Mouse (Mus musculus) liver, embryonic 14.5 days (tissue): ENCODE measurements around the gene Gprc5c. TPM values are rescaled to one million over a fixed set of nuclear protein-coding genes. Genes with fewer than 3 reads are reported as not detected.

ENCODE experiments used
- ATAC-seq: fragments of 200-750 bp; cut with Nextera tagmentation; 2 replicates; pipeline ENCODE4 v1.8.0; 2017; ENCODE audit warnings: moderate number of reproducible peaks, mild to moderate bottlenecking, moderate library complexity; ENCODE audit not compliant: insufficient read depth
- DNase-seq, 3 experiments: peaks; one replicate each; pipeline ENCODE4 v3.0.0-alpha.2; 2012 to 2013; ENCODE audit warnings: low read depth in 3 of 3, low spot score in 3 of 3
- H3K27ac ChIP-seq: fragments of 300-500 bp; sonication (generic); 2 replicates; pipeline ENCODE4 v1.5.1; 2014; ENCODE audit warnings: moderate library complexity, mild to moderate bottlenecking, control low read depth, inconsistent platforms
- H3K27me3 ChIP-seq: fragments of 300-500 bp; sonication (generic); 2 replicates; pipeline ENCODE4 v1.6.1; 2014; ENCODE audit warnings: mild to moderate bottlenecking, low read length, moderate library complexity; ENCODE audit not compliant: control insufficient read depth, insufficient read depth
- H3K36me3 ChIP-seq: fragments of 300-500 bp; sonication (generic); replicated peaks from 2 replicates; pipeline ENCODE4 v1.6.1; 2014; ENCODE audit warnings: low read depth; ENCODE audit not compliant: control insufficient read depth, insufficient read depth
- H3K4me1 ChIP-seq, 2 experiments: fragments of 200-500 bp in 1 of 2; fragments of 300-500 bp in 1 of 2; sonication (generic) in 1 of 2; replicated peaks; 2 replicates each; pipeline ENCODE4 v1.6.1; 2012 to 2014; ENCODE audit warnings: antibody characterized with exemption in 1 of 2, inconsistent platforms in 1 of 2, low read length in 1 of 2; ENCODE audit not compliant: control insufficient read depth in 2 of 2, insufficient read depth in 2 of 2
- H3K4me2 ChIP-seq: fragments of 300-500 bp; sonication (generic); 2 replicates; pipeline ENCODE4 v1.6.1; 2014; ENCODE audit warnings: low read depth, mild to moderate bottlenecking, control low read depth, moderate library complexity
- H3K4me3 ChIP-seq, 2 experiments: fragments of 200-500 bp in 1 of 2; fragments of 300-500 bp in 1 of 2; sonication (generic) in 1 of 2; 2 replicates each; pipeline ENCODE4 v1.5.1; 2012 to 2014; ENCODE audit warnings: low read depth in 2 of 2, low read length in 2 of 2, mild to moderate bottlenecking in 2 of 2, control low read depth in 1 of 2, inconsistent platforms in 1 of 2, moderate library complexity in 1 of 2; ENCODE audit not compliant: insufficient read depth in 1 of 2
- H3K9ac ChIP-seq: fragments of 300-500 bp; sonication (generic); replicated peaks from 2 replicates; pipeline ENCODE4 v1.6.1; 2014; ENCODE audit warnings: mild to moderate bottlenecking, control low read depth, moderate library complexity
- H3K9me3 ChIP-seq: fragments of 300-500 bp; sonication (generic); 2 replicates; pipeline ENCODE4 v1.6.1; 2016; ENCODE audit warnings: low read length, mixed read lengths; ENCODE audit not compliant: control insufficient read depth
- CTCF ChIP-seq: IDR thresholded peaks from 2 replicates; pipeline ENCODE4 v1.5.1; 2016; ENCODE audit warnings: antibody characterized with exemption, low read depth, control low read depth
- EP300 ChIP-seq: IDR thresholded peaks from 2 replicates; pipeline ENCODE4 v1.6.1; 2016; ENCODE audit warnings: antibody characterized with exemption, low read depth
- WGBS: fragments of 180-500 bp; shearing (Covaris S2); extraction: QIAGEN DNeasy Blood & Tissue Kit; methylation state at CpG from one replicate; pipeline ENCODE4 v1.1.7; 2014; ENCODE audit not compliant: insufficient replicate concordance; 5-methylcytosine and 5-hydroxymethylcytosine counted together
- polyA plus RNA-seq, 2 experiments: library from polyadenylated mRNA; depleted of rRNA in 1 of 2; stranded (reverse) in 1 of 2; unstranded in 1 of 2; fragments of >200 nt; fragmentation: Nextera tagmentation in 1 of 2; extraction: Ambion mirVana in 1 of 2; gene quantifications; 2 replicates each; pipeline versions ENCODE4 v1.2.1 to v1.2.3; 2012 to 2014

Gprc5c gene
- polyA plus RNA-seq, 2 experiments: 4.8 to 8.0 TPM

GRCm38 (mm10) chr11:114816934-114817333 lies 34.0 kb upstream of the Gprc5c start:
- Histone ChIP-seq H3K9me3 (no peaks in the 10 kb centered on the region), H3K9ac (no peak overlapping the region), H3K27me3 (no peaks in the 10 kb centered on the region), H3K27ac (no peak overlapping the region), H3K36me3 (no peaks in the 10 kb centered on the region), H3K4me2 (no peak overlapping the region), H3K4me1 (0 out of 4 replicates have a peak, but pooled peaks cover 0 to 2% of the 10 kb centered on the region in 2 experiments), H3K4me3 (no peak overlapping the region)
- no peak for ATAC-seq
- no peak for DNase-seq
- 69% methylated on average over 4 of the region's 4 CpGs for WGBS
- TF ChIP-seq EP300 (no peak), CTCF (no peak)

DNA sequence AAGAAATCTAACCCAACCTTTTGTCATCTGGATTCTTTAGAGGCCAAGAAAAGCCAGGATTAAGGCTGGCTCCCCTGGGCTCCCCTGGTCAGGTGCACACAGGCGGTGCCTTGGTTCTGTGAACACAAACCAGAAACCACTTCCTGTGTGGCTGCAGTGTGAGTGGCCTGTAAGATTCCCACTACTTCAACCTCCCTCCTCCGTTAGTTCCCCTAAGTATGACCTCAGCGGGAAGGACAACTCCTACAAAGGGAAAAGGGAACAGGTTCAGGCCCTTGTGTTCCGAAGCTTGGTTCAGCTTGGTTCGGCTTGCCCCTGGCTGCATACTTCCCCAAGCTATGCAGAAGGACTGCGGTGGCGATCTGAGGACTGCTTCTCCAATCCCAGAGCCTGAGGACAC lies 32.8 kb upstream of the Gprc5c start:
- TF ChIP-seq CTCF (no peak), EP300 (no peak)
- Histone ChIP-seq H3K9me3 (no peaks in the 10 kb centered on the region), H3K4me1 (no peaks in the 10 kb centered on the region), H3K4me3 (no peak overlapping the region), H3K27me3 (no peaks in the 10 kb centered on the region), H3K36me3 (no peaks in the 10 kb centered on the region), H3K4me2 (no peak overlapping the region), H3K27ac (no peak overlapping the region), H3K9ac (no peak overlapping the region)
- DNase-seq (no peak), ATAC-seq (no peak)
- WGBS: 53% methylated on average over 7 of the region's 7 CpGs

DNA sequence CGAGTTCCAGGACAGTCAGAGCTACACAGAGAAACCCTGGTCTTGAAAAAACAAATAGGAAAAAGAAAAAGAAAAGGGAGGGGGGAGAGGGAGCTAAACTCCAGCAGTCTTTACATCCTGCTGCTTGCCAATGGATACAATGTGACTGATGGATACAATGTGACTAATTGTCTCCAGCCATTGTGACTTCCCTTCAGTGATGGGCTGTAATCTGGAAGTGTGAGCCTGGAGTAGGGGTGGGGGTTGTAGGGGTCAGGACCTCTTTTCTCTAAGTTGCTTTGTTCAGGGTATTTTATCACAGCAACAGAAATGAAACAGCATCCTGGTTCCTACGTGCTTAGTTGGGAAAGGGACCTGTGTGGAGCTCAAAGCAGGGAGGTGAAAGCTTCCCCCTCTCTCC lies 31.8 kb upstream of the Gprc5c start:
- no peak overlapping the region for H3K4me3 ChIP-seq
- H3K9ac ChIP-seq: no peak overlapping the region
- WGBS: 39% methylated on average over 2 of the region's 2 CpGs
- no peak overlapping the region for H3K27ac ChIP-seq
- ATAC-seq (no peak), DNase-seq (no peak)
- TF ChIP-seq CTCF (no peak), EP300 (no peak)
- H3K36me3 ChIP-seq: no peaks in the 10 kb centered on the region
- no peaks in the 10 kb centered on the region for H3K9me3 ChIP-seq
- H3K4me2 ChIP-seq: no peak overlapping the region
- H3K27me3 ChIP-seq: no peaks in the 10 kb centered on the region
- no peaks in the 10 kb centered on the region for H3K4me1 ChIP-seq

DNA sequence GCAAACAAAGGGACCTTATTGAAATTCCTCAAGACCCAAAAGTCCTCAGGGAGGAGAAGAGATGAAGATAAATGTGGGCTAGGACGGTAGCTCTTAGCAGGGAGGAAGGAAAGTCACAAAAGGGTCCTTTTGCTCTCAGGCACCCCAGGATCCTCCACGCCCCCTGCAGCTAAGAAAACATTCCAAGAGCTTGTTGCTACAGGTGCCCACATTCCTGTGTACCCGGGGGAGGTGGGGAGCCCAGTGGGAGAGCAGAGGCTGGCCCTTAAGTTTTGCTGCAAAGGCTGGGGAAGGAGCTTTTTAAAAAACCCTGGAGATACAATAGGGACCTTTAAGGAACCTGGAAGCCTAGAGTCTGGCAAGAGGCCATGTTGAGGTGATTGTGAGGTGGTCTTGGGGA lies 30.5 kb upstream of the Gprc5c start:
- ATAC-seq: no peak
- Histone ChIP-seq H3K36me3 (no peaks in the 10 kb centered on the region), H3K4me2 (no peak overlapping the region), H3K4me1 (no peaks in the 10 kb centered on the region), H3K27me3 (no peaks in the 10 kb centered on the region), H3K27ac (no peak overlapping the region), H3K9me3 (no peaks in the 10 kb centered on the region), H3K9ac (no peak overlapping the region), H3K4me3 (no peak overlapping the region)
- WGBS: 30% methylated on average over 3 of the region's 3 CpGs
- TF ChIP-seq CTCF: no peak
- no peak for TF ChIP-seq EP300
- DNase-seq: no peak

DNA sequence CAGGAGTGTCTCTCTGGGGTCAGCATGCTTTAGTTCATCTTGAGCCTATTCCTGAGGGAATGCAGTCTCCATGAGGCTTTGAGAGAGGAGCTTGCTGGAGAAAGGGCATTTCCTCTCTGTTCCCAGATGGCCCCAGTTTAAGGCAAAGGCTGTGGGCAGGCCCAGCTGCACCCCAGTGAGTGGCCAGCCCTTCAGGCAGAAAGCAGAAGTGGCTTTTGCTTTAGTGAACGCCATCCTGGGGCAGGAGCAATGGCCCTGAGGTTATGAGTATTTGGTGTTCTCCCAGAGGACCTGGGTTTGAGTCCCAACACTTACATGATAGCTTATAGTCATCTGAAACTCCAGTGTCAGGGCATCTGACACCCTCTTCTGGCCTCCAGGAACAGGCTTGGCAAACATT lies 29.6 kb upstream of the Gprc5c start:
- DNase-seq (no peak), ATAC-seq (no peak)
- no peak for TF ChIP-seq EP300
- no peak for TF ChIP-seq CTCF
- no peak overlapping the region for H3K4me3 ChIP-seq
- H3K36me3 ChIP-seq: no peaks in the 10 kb centered on the region
- no peak overlapping the region for H3K27ac ChIP-seq
- H3K9ac ChIP-seq: no peak overlapping the region
- no peaks in the 10 kb centered on the region for H3K27me3 ChIP-seq
- H3K9me3 ChIP-seq: no peaks in the 10 kb centered on the region
- peaks cover under 1 to 2% of the 10 kb centered on the region in 2 experiments; a peak in 3 of 4 replicates for H3K4me1 ChIP-seq
- no peak overlapping the region for H3K4me2 ChIP-seq
- WGBS: 11% methylated on average over 1 of the region's 1 CpGs
